Mouse (Mus musculus) ES-CJ7 (cell line): ENCODE results near the gene Nfe2.

ENCODE experiments used
- DNase-seq: peaks from one replicate; pipeline ENCODE4 v3.0.0; 2011; ENCODE audit warnings: low read depth, low spot score

Nfe2 gene

GRCm38 (mm10) chr15:103257790-103258728, at the start of gene Nfe2:
Gene Nfe2 (minus strand): TSS chr15:103258403.
- DNase-seq: no peak

GRCm38 (mm10) chr15:103307125-103307524, 48.9 kb upstream of the Nfe2 start:
- DNase-seq: peak; percentile 94

DNA sequence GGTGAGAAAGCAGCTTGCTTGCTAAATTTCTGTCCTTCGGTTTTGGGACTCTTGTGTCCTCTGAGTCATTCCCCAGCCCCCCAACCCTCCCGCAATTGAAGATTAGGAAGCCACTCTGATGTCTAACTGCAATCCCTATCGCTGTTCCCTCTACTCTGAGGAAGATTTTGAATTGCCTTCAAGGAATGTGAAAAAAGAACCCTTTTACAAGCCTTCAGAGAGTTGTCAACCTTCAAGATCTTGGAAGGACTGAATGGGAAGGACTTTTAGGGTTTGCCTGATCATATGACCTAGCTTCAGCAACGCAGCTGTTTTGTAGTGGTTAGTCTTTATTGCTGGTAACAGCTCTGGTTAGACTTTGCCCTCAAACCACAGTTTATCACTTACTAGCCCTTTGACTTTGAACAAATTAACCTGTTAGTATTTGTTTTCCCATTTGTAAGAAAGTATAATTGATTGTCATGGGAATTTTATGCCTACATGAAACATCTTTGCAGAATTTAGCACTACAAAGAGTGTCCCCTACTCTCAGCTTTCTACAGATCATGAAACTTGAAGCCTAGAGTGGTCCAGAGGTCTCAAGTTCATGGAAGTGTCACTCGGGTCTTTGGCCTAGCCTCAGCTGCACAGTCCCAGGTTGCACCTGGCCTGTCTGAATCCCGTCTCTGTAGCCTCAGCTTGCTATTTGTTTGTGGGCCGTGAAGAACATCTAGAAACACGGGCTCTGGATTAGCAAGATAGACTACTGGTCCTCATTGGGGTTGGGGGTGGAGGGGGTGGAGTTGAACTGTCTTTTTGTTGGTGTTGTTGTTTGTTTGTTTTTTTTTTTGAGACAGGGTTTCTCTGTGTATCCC, 47.8 kb upstream of the Nfe2 start:
- DNase-seq: no peak

DNA sequence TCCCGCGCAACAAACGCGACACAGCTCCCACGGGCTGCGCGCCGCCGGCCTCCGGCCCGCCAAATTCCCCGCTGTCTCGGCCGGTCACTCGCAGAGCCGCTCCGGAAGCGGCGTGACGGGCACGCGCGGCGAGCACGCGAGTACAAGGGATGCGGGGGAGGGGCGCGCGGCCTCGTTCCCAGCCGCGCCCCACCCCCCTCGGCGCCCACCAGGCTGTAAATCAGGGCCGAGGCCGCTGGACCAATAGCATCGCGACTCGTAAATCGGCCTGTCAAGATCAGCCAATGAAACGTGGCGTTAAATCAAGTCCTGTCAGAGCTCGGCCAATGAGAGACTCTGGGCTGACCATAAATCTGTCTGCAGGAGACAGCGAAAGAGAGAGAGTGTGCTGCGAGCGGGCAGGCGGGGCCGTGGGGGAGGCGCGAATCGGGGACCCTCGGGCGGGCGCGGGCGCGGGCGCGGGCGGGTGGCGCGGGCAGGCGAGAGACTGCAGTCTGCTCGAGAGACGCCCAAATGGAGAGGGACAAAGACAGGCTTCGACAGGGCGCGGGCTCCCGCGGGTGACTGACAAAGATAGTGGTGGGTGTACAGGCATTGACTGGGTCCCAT, 47.0 kb upstream of the Nfe2 start:
- DNase-seq: peak; percentile 99

GRCm38 (mm10) chr15:103304616-103304969, 46.4 kb upstream of the Nfe2 start:
- DNase-seq: peak; percentile 25

GRCm38 (mm10) chr15:103303916-103304615, 45.9 kb upstream of the Nfe2 start:
- no peak for DNase-seq

GRCm38 (mm10) chr15:103302341-103303021, 44.3 kb upstream of the Nfe2 start:
- no peak for DNase-seq

- peak; percentile 2 for DNase-seq
Observed at GRCm38 (mm10) chr15:103301547-103302340, 43.5 kb upstream of the Nfe2 start.

- DNase-seq: no peak
Observed at GRCm38 (mm10) chr15:103301046-103301445, 42.8 kb upstream of the Nfe2 start.

GRCm38 (mm10) chr15:103300560-103300959, 42.4 kb upstream of the Nfe2 start:
- no peak for DNase-seq

DNA sequence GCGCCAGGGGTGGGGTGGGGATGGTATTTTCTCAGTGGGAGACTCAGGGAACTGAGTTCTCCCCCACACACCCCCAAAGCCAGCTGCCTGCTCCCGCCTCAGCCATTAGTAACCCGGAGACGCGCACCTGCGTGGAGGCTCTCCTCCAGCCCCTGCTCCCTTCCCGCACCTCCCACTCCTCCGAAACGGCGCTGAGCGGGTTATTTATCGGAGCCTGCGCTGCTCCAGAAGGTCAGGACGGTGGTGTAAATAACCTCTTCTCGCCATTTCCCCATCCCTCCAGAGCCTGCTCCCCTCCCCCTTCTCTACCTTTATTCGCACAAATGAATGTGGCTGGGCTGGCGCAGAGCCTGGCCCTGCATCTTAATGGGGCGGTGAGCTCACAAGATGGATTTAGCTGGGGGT, 41.9 kb upstream of the Nfe2 start:
- peak; percentile 46 for DNase-seq

DNA sequence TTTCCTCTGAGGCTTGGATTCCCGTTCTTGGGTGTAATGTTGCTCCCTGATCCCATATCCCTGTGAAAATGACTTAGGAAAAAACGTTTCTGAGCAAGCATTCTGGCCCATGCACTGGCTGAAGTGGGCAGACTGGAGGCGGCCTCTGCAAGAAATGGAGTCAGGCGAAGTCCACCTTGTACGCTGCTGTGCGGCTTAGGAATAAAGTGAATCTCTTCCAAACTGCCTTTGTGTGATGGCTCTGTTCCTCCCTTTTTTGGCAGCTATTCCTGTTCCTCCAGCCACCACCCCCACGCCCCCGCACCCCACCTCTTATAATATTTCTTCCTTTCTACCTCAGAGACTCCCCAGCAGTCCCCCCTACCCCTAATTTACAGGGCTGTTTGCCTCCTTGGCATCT, 41.4 kb upstream of the Nfe2 start:
- DNase-seq: no peak

DNA sequence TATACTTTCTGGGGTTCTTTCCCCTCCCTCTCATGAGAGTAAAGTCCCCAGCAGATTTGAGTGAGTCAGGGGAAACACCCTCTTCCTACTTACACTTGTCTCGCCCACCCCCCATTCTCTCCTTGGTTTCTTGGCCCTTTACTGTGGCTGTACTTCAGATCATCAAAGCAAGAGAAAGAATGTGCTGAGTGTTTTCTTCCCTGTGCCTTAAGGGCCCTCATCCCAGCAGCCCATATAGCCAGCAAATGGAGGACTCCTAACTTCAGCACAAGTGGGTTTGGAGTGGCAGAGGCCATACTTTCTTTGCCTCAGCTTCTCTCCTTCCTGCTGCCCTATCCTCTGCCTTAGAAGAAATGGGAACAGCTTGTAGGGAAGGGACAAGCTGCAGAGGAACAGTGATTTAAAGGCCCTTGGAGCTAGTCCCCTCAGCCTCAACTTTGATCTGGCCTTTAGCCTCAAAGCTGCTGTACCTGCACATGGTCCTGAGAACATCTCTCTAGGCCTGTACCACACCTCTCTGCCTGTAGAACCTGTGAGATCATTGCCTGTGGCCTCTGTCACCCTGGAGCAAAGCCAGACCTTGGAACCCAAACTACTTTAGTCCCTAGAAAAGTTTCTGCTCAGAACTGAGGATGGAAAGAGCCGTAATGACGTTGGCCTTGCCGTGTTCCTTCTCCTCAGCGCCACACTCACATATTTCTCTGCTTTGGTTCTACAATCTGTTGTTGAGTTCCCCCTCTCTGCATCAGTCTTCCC, 40.8 kb upstream of the Nfe2 start:
- DNase-seq: no peak

- DNase-seq: no peak
Observed at GRCm38 (mm10) chr15:103298026-103298425, 39.8 kb upstream of the Nfe2 start.

DNA sequence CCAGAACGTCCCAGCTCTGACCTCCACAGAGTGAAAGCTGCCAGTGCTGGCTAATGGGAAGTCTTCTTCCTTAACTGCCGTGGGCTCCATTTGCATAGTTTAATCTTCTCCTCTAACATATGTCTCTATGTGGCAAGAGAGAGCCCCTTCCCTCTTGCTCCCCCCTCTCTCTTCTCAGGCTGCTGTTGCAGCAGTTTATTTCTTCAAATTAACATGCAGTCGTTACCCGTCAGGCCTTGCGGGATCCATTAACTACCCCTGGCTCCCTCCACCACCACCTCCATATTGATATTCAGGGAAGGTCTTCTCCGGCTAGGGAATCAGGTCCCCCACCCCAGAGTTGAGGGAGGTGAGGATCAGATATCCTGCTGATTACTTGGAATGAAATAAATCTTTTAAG, 39.1 kb upstream of the Nfe2 start:
- DNase-seq: no peak

DNA sequence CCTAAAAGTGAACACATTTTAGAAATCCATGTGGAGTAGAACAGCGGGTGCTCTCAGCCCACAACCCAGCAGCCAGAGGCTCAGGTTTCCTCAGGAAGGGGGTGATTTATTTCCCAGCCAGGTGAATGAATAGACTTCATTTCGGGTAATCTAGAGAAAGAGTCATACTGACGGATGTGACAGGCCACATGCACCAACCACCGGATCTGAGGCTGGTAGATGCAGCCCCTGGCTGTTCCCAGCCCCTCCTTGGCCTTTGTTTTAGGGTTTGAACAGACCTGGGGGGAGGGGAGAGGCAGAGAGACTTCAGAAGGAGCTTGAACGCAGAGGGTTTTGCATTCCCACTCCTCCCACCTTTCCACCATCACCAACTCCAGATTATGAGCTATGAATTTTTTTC, 37.6 kb upstream of the Nfe2 start:
- DNase-seq: peak; percentile 61

- DNase-seq: no peak
Observed at GRCm38 (mm10) chr15:103294649-103295048, 36.4 kb upstream of the Nfe2 start.

DNA sequence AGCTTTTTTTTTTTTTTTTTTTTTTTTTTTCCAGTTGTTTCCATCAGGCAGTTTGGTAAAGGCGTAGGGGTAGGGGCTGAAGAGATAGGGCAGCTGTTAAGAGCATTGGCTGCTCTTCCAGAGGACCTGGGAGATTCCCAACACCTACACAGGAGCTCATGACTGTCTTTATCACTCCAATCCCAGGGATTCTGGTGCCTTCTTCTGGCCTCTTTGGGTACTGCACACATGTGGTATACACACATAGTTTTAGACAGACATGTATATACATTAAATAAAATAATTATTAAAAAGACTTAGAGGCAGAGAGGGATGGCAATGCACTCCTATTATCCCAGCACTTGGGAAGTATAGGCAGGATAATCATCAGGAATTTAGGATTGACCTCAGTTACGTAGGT, 35.2 kb upstream of the Nfe2 start:
- peak; percentile 48 for DNase-seq

DNA sequence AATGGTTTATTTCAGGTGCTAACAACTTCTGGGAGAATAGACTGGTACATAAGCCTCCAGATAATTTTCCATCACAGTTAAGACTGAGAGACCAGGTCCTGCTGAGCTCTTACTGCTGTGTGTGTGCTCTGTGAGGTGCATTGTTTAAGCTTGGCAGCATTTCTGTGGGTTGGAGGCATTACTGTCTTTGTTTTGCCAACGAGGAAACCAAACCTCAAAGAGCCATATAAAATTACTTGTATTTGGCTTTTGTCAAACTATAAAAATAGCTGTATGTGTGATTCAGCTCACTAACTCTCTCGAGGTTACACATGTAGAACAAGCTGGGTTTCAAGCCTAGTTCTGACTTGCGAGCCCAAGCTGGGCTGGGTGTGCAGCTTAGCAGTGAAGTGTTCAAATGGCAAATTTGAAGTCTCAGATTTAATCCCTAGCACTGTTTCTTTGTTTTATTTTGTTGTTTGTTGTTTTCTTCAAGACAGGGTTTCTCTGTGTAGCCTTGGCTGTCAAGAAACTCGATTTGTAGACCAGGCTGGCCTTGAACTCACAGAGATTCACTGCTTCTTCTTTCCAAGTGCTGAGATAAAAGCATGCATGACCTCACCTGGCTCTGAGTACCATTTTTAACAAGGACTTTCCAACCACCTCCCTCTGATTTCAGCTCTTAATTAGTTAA, 34.6 kb upstream of the Nfe2 start:
- no peak for DNase-seq
